Mouse (Mus musculus): ENCODE measurements at regions not wholly inside any gene's neighbourhood (a gene's known extent, or its start where the extent isn't known, plus 50 kb on each side); places are given as distances from the start of the nearest gene placed in this dataset.

- Histone ChIP-seq H3K4me3 (ENCODE audit: insufficient read depth in 1 of 2, low read depth in 1 of 2, low read length in 2 of 2, poor library complexity in 1 of 2, severe bottlenecking in 1 of 2) (no peak overlapping the region), H3K36me3 (ENCODE audit: control insufficient read depth, insufficient read depth, low read length, poor library complexity, severe bottlenecking) (no peaks in the 10 kb centered on the region), H3K27ac (ENCODE audit: insufficient read depth, low read depth, low read length, poor library complexity, severe bottlenecking) (no peak overlapping the region), H3K9ac (ENCODE audit: insufficient read depth, low read depth, low read length, poor library complexity, severe bottlenecking) (no peak overlapping the region), H3K9me3 (ENCODE audit: control insufficient read depth, insufficient read depth, low read depth, low read length) (no peaks in the 10 kb centered on the region), H3K4me1 (ENCODE audit: control insufficient read depth in 2 of 2, insufficient read depth in 2 of 2, low read length in 2 of 2, poor library complexity in 1 of 2) (no peaks in the 10 kb centered on the region)
- TF ChIP-seq ZNF384 (IDR thresholded peaks at IDR 0.05; ENCODE audit: low read depth, low read length) (no peak), HCFC1 (IDR thresholded peaks at IDR 0.05; ENCODE audit: borderline replicate concordance, insufficient read depth, low read length) (no peak)
- in situ Hi-C loops (cut with MboI; ENCODE audit: low sequenced_read_pairs in 2 of 2, unreplicated experiment in 2 of 2) = no loop called here
- DNase-seq (ENCODE audit: low read depth, low spot score) = no peak
Observed at GRCm38 (mm10) chr2:147845256-147845655, 201.5 kb downstream of the Foxa2 start.

GRCm38 (mm10) chr2:147840936-147841335 lies 205.8 kb downstream of the Foxa2 start:
- no peak for DNase-seq (ENCODE audit: low read depth, low spot score)
- Histone ChIP-seq H3K4me1 (ENCODE audit: control insufficient read depth in 2 of 2, insufficient read depth in 2 of 2, low read length in 2 of 2, poor library complexity in 1 of 2) (no peaks in the 10 kb centered on the region), H3K9ac (ENCODE audit: insufficient read depth, low read depth, low read length, poor library complexity, severe bottlenecking) (no peak overlapping the region), H3K4me3 (ENCODE audit: insufficient read depth in 1 of 2, low read depth in 1 of 2, low read length in 2 of 2, poor library complexity in 1 of 2, severe bottlenecking in 1 of 2) (no peak overlapping the region), H3K36me3 (ENCODE audit: control insufficient read depth, insufficient read depth, low read length, poor library complexity, severe bottlenecking) (no peaks in the 10 kb centered on the region), H3K27ac (ENCODE audit: insufficient read depth, low read depth, low read length, poor library complexity, severe bottlenecking) (no peak overlapping the region), H3K9me3 (ENCODE audit: control insufficient read depth, insufficient read depth, low read depth, low read length) (no peaks in the 10 kb centered on the region)
- no peak for TF ChIP-seq CHD2 (IDR thresholded peaks at IDR 0.05; ENCODE audit: low read depth, low read length)
- no peak for TF ChIP-seq ZNF384 (IDR thresholded peaks at IDR 0.05; ENCODE audit: low read depth, low read length)
- no peak for TF ChIP-seq ZC3H11A (IDR thresholded peaks at IDR 0.05; ENCODE audit: borderline replicate concordance, low read depth, low read length)
- no peak for TF ChIP-seq HCFC1 (IDR thresholded peaks at IDR 0.05; ENCODE audit: borderline replicate concordance, insufficient read depth, low read length)
- TF ChIP-seq MAFK (IDR thresholded peaks at IDR 0.05; ENCODE audit: insufficient read depth, low read depth, low read length) = no peak
- in situ Hi-C loops (cut with MboI; ENCODE audit: low sequenced_read_pairs in 2 of 2, unreplicated experiment in 2 of 2) = no loop called here

- Histone ChIP-seq H3K27ac (ENCODE audit: insufficient read depth, low read depth, low read length, poor library complexity, severe bottlenecking) (no peak overlapping the region), H3K9me3 (ENCODE audit: control insufficient read depth, insufficient read depth, low read depth, low read length) (no peaks in the 10 kb centered on the region), H3K4me3 (ENCODE audit: insufficient read depth in 1 of 2, low read depth in 1 of 2, low read length in 2 of 2, poor library complexity in 1 of 2, severe bottlenecking in 1 of 2) (no peak overlapping the region), H3K4me1 (ENCODE audit: control insufficient read depth in 2 of 2, insufficient read depth in 2 of 2, low read length in 2 of 2, poor library complexity in 1 of 2) (no peaks in the 10 kb centered on the region), H3K9ac (ENCODE audit: insufficient read depth, low read depth, low read length, poor library complexity, severe bottlenecking) (no peak overlapping the region), H3K36me3 (ENCODE audit: control insufficient read depth, insufficient read depth, low read length, poor library complexity, severe bottlenecking) (no peaks in the 10 kb centered on the region)
- in situ Hi-C loops (cut with MboI; ENCODE audit: low sequenced_read_pairs in 2 of 2, unreplicated experiment in 2 of 2) = no loop called here
- TF ChIP-seq MAFK (IDR thresholded peaks at IDR 0.05; ENCODE audit: insufficient read depth, low read depth, low read length) (no peak), ZC3H11A (IDR thresholded peaks at IDR 0.05; ENCODE audit: borderline replicate concordance, low read depth, low read length) (no peak), HCFC1 (IDR thresholded peaks at IDR 0.05; ENCODE audit: borderline replicate concordance, insufficient read depth, low read length) (no peak), CHD2 (IDR thresholded peaks at IDR 0.05; ENCODE audit: low read depth, low read length) (no peak), ZNF384 (IDR thresholded peaks at IDR 0.05; ENCODE audit: low read depth, low read length) (no peak)
- DNase-seq (ENCODE audit: low read depth, low spot score) = no peak
Observed at GRCm38 (mm10) chr2:147838613-147839012, 208.2 kb downstream of the Foxa2 start.

GRCm38 (mm10) chr2:147830551-147830950 lies 216.2 kb downstream of the Foxa2 start:
- no peak for DNase-seq (ENCODE audit: low read depth, low spot score)
- in situ Hi-C loops (cut with MboI; ENCODE audit: low sequenced_read_pairs in 2 of 2, unreplicated experiment in 2 of 2) = no loop called here
- Histone ChIP-seq H3K27ac (ENCODE audit: insufficient read depth, low read depth, low read length, poor library complexity, severe bottlenecking) (no peak overlapping the region), H3K4me1 (ENCODE audit: control insufficient read depth in 2 of 2, insufficient read depth in 2 of 2, low read length in 2 of 2, poor library complexity in 1 of 2) (no peaks in the 10 kb centered on the region), H3K9ac (ENCODE audit: insufficient read depth, low read depth, low read length, poor library complexity, severe bottlenecking) (no peak overlapping the region), H3K9me3 (ENCODE audit: control insufficient read depth, insufficient read depth, low read depth, low read length) (no peaks in the 10 kb centered on the region), H3K36me3 (ENCODE audit: control insufficient read depth, insufficient read depth, low read length, poor library complexity, severe bottlenecking) (no peaks in the 10 kb centered on the region), H3K4me3 (ENCODE audit: insufficient read depth in 1 of 2, low read depth in 1 of 2, low read length in 2 of 2, poor library complexity in 1 of 2, severe bottlenecking in 1 of 2) (no peak overlapping the region)
- TF ChIP-seq ZC3H11A (IDR thresholded peaks at IDR 0.05; ENCODE audit: borderline replicate concordance, low read depth, low read length) (no peak), ZNF384 (IDR thresholded peaks at IDR 0.05; ENCODE audit: low read depth, low read length) (no peak), CHD2 (IDR thresholded peaks at IDR 0.05; ENCODE audit: low read depth, low read length) (no peak), MAFK (IDR thresholded peaks at IDR 0.05; ENCODE audit: insufficient read depth, low read depth, low read length) (no peak), HCFC1 (IDR thresholded peaks at IDR 0.05; ENCODE audit: borderline replicate concordance, insufficient read depth, low read length) (no peak)

GRCm38 (mm10) chr2:147816951-147817350 lies 229.8 kb downstream of the Foxa2 start:
- no peaks in the 10 kb centered on the region for H3K36me3 ChIP-seq (ENCODE audit: control insufficient read depth, insufficient read depth, low read length, poor library complexity, severe bottlenecking)
- TF ChIP-seq ZNF384 (IDR thresholded peaks at IDR 0.05; ENCODE audit: low read depth, low read length) = no peak
- TF ChIP-seq ZC3H11A (IDR thresholded peaks at IDR 0.05; ENCODE audit: borderline replicate concordance, low read depth, low read length) = no peak

More at GRCm38 (mm10) chr2:147816951-147817350, 229.8 kb downstream of the Foxa2 start:
- no peak for DNase-seq (ENCODE audit: low read depth, low spot score)
- Histone ChIP-seq H3K27ac (ENCODE audit: insufficient read depth, low read depth, low read length, poor library complexity, severe bottlenecking) (no peak overlapping the region), H3K9me3 (ENCODE audit: control insufficient read depth, insufficient read depth, low read depth, low read length) (no peaks in the 10 kb centered on the region), H3K9ac (ENCODE audit: insufficient read depth, low read depth, low read length, poor library complexity, severe bottlenecking) (no peak overlapping the region), H3K4me1 (ENCODE audit: control insufficient read depth in 2 of 2, insufficient read depth in 2 of 2, low read length in 2 of 2, poor library complexity in 1 of 2) (no peaks in the 10 kb centered on the region), H3K4me3 (ENCODE audit: insufficient read depth in 1 of 2, low read depth in 1 of 2, low read length in 2 of 2, poor library complexity in 1 of 2, severe bottlenecking in 1 of 2) (no peak overlapping the region)
- in situ Hi-C loops (cut with MboI; ENCODE audit: low sequenced_read_pairs in 2 of 2, unreplicated experiment in 2 of 2) = loop anchor here in 1 of 2 experiments (10.0 kb wide), 1 partner anchor 278 kb away; no protein-coding TSS in a partner anchor
